Mouse (Mus musculus): Measurements from ENCODE around the gene Elavl4. TPM values are rescaled to one million over a fixed set of nuclear protein-coding genes. Genes with fewer than 3 reads are reported as not detected.
A peak's percentile ranks its signal among the peaks of the same experiment; 100 is the strongest.

Elavl4 gene
- polyA plus RNA-seq, 1 experiment from 2014 or later, result 378 TPM

GRCm38 (mm10) chr4:110217553-110217952, 134.2 kb downstream of the Elavl4 start:
- Histone ChIP-seq H3K4me2 (ENCODE audit: low read depth) (no peak overlapping the region), H3K4me1 (ENCODE audit: control insufficient read depth, insufficient read depth, low read length) (no peaks in the 10 kb centered on the region), H3K36me3 (ENCODE audit: control insufficient read depth, insufficient read depth, low read length) (no peaks in the 10 kb centered on the region), H3K4me3 (ENCODE audit: low read depth, low read length) (no peak overlapping the region), H3K27me3 (ENCODE audit: control insufficient read depth, insufficient read depth, low read length) (no peaks in the 10 kb centered on the region), H3K9ac (ENCODE audit: low read length) (no peak overlapping the region), H3K9me3 (ENCODE audit: control insufficient read depth, low read length) (no peaks in the 10 kb centered on the region), H3K27ac (ENCODE audit: low read depth, low read length) (no peak overlapping the region)
- ATAC-seq (ENCODE audit: insufficient read depth, low FRiP score, low TSS enrichment) (no peak), DNase-seq (ENCODE audit: low spot score) (no peak)
- WGBS, result 61% methylated on average over 3 of the region's 3 CpGs

GRCm38 (mm10) chr4:110214543-110214942, 137.2 kb downstream of the Elavl4 start:
- 89% methylated on average over 6 of the region's 6 CpGs for WGBS
- Histone ChIP-seq H3K36me3 (ENCODE audit: control insufficient read depth, insufficient read depth, low read length) (no peaks in the 10 kb centered on the region), H3K4me2 (ENCODE audit: low read depth) (no peak overlapping the region), H3K9ac (ENCODE audit: low read length) (no peak overlapping the region), H3K27ac (ENCODE audit: low read depth, low read length) (no peak overlapping the region), H3K4me1 (ENCODE audit: control insufficient read depth, insufficient read depth, low read length) (peaks cover 3% of the 10 kb centered on the region; the same call in 1 of the 2 replicates), H3K4me3 (ENCODE audit: low read depth, low read length) (no peak overlapping the region), H3K9me3 (ENCODE audit: control insufficient read depth, low read length) (no peaks in the 10 kb centered on the region), H3K27me3 (ENCODE audit: control insufficient read depth, insufficient read depth, low read length) (no peaks in the 10 kb centered on the region)
- no peak for ATAC-seq (ENCODE audit: insufficient read depth, low FRiP score, low TSS enrichment)
- DNase-seq (ENCODE audit: low spot score), result no peak

GRCm38 (mm10) chr4:110213666-110214065, 138.0 kb downstream of the Elavl4 start:
- H3K9ac ChIP-seq (ENCODE audit: low read length), result no peak overlapping the region
- H3K36me3 ChIP-seq (ENCODE audit: control insufficient read depth, insufficient read depth, low read length), result no peaks in the 10 kb centered on the region
- WGBS, result 49% methylated on average over 5 of the region's 5 CpGs
- no peaks in the 10 kb centered on the region for H3K27me3 ChIP-seq (ENCODE audit: control insufficient read depth, insufficient read depth, low read length)
- no peak for DNase-seq (ENCODE audit: low spot score)
- H3K4me3 ChIP-seq (ENCODE audit: low read depth, low read length), result no peak overlapping the region
- H3K9me3 ChIP-seq (ENCODE audit: control insufficient read depth, low read length), result no peaks in the 10 kb centered on the region
- no peak overlapping the region for H3K4me2 ChIP-seq (ENCODE audit: low read depth)
- no peak overlapping the region for H3K27ac ChIP-seq (ENCODE audit: low read depth, low read length)
- no peak for ATAC-seq (ENCODE audit: insufficient read depth, low FRiP score, low TSS enrichment)
- peaks cover 3% of the 10 kb centered on the region; the same call in 1 of the 2 replicates for H3K4me1 ChIP-seq (ENCODE audit: control insufficient read depth, insufficient read depth, low read length)

GRCm38 (mm10) chr4:110210246-110210645, 141.5 kb downstream of the Elavl4 start:
- WGBS, result 85% methylated on average over 5 of the region's 5 CpGs
- no peak overlapping the region for H3K4me3 ChIP-seq (ENCODE audit: low read depth, low read length)
- H3K4me2 ChIP-seq (ENCODE audit: low read depth), result no peak overlapping the region
- H3K9ac ChIP-seq (ENCODE audit: low read length), result no peak overlapping the region
- no peak for DNase-seq (ENCODE audit: low spot score)
- ATAC-seq (ENCODE audit: insufficient read depth, low FRiP score, low TSS enrichment), result no peak
- H3K4me1 ChIP-seq (ENCODE audit: control insufficient read depth, insufficient read depth, low read length), result peaks cover 3% of the 10 kb centered on the region; the same call in 1 of the 2 replicates
- H3K36me3 ChIP-seq (ENCODE audit: control insufficient read depth, insufficient read depth, low read length), result no peaks in the 10 kb centered on the region
- H3K27ac ChIP-seq (ENCODE audit: low read depth, low read length), result 0 out of 2 replicates have a peak overlapping the region, but pooled peaks have one; percentile 4
- no peaks in the 10 kb centered on the region for H3K27me3 ChIP-seq (ENCODE audit: control insufficient read depth, insufficient read depth, low read length)
- H3K9me3 ChIP-seq (ENCODE audit: control insufficient read depth, low read length), result no peaks in the 10 kb centered on the region

GRCm38 (mm10) chr4:110209613-110210012, 142.1 kb downstream of the Elavl4 start:
- 36% methylated on average over 5 of the region's 5 CpGs for WGBS
- Histone ChIP-seq H3K9ac (ENCODE audit: low read length) (no peak overlapping the region), H3K4me2 (ENCODE audit: low read depth) (no peak overlapping the region), H3K36me3 (ENCODE audit: control insufficient read depth, insufficient read depth, low read length) (no peaks in the 10 kb centered on the region), H3K9me3 (ENCODE audit: control insufficient read depth, low read length) (no peaks in the 10 kb centered on the region), H3K4me1 (ENCODE audit: control insufficient read depth, insufficient read depth, low read length) (peaks cover 3% of the 10 kb centered on the region; the same call in 1 of the 2 replicates), H3K4me3 (ENCODE audit: low read depth, low read length) (no peak overlapping the region), H3K27ac (ENCODE audit: low read depth, low read length) (0 out of 2 replicates have a peak overlapping the region, but pooled peaks have one; percentile 4), H3K27me3 (ENCODE audit: control insufficient read depth, insufficient read depth, low read length) (no peaks in the 10 kb centered on the region)
- DNase-seq (ENCODE audit: low spot score) (no peak), ATAC-seq (ENCODE audit: insufficient read depth, low FRiP score, low TSS enrichment) (0 out of 2 replicates have a peak, but pooled peaks have one; percentile 28)

GRCm38 (mm10) chr4:110201680-110202079, 150.0 kb downstream of the Elavl4 start:
- ATAC-seq (ENCODE audit: insufficient read depth, low FRiP score, low TSS enrichment), result no peak
- 77% methylated on average over 3 of the region's 3 CpGs for WGBS
- H3K9ac ChIP-seq (ENCODE audit: low read length), result no peak overlapping the region

GRCm38 (mm10) chr4:110199897-110200296, 151.8 kb downstream of the Elavl4 start:
- no peaks in the 10 kb centered on the region for H3K27me3 ChIP-seq (ENCODE audit: control insufficient read depth, insufficient read depth, low read length)
- no peaks in the 10 kb centered on the region for H3K36me3 ChIP-seq (ENCODE audit: control insufficient read depth, insufficient read depth, low read length)
- DNase-seq (ENCODE audit: low spot score), result no peak
- 92% methylated on average over 5 of the region's 5 CpGs for WGBS
- H3K27ac ChIP-seq (ENCODE audit: low read depth, low read length), result no peak overlapping the region
- no peaks in the 10 kb centered on the region for H3K9me3 ChIP-seq (ENCODE audit: control insufficient read depth, low read length)
- H3K4me2 ChIP-seq (ENCODE audit: low read depth), result no peak overlapping the region
- no peak overlapping the region for H3K4me3 ChIP-seq (ENCODE audit: low read depth, low read length)
- H3K4me1 ChIP-seq (ENCODE audit: control insufficient read depth, insufficient read depth, low read length), result no peaks in the 10 kb centered on the region
- no peak for ATAC-seq (ENCODE audit: insufficient read depth, low FRiP score, low TSS enrichment)
- no peak overlapping the region for H3K9ac ChIP-seq (ENCODE audit: low read length)

More at GRCm38 (mm10) chr4:110201680-110202079, 150.0 kb downstream of the Elavl4 start:
- Histone ChIP-seq H3K4me3 (ENCODE audit: low read depth, low read length) (no peak overlapping the region), H3K4me2 (ENCODE audit: low read depth) (no peak overlapping the region), H3K27me3 (ENCODE audit: control insufficient read depth, insufficient read depth, low read length) (no peaks in the 10 kb centered on the region), H3K27ac (ENCODE audit: low read depth, low read length) (no peak overlapping the region), H3K4me1 (ENCODE audit: control insufficient read depth, insufficient read depth, low read length) (no peaks in the 10 kb centered on the region), H3K9me3 (ENCODE audit: control insufficient read depth, low read length) (no peaks in the 10 kb centered on the region), H3K36me3 (ENCODE audit: control insufficient read depth, insufficient read depth, low read length) (no peaks in the 10 kb centered on the region)
- no peak for DNase-seq (ENCODE audit: low spot score)

GRCm38 (mm10) chr4:110198600-110198999, 153.1 kb downstream of the Elavl4 start:
- Histone ChIP-seq H3K27ac (ENCODE audit: low read depth, low read length) (no peak overlapping the region), H3K27me3 (ENCODE audit: control insufficient read depth, insufficient read depth, low read length) (no peaks in the 10 kb centered on the region), H3K4me3 (ENCODE audit: low read depth, low read length) (no peak overlapping the region), H3K9ac (ENCODE audit: low read length) (no peak overlapping the region), H3K4me2 (ENCODE audit: low read depth) (no peak overlapping the region), H3K36me3 (ENCODE audit: control insufficient read depth, insufficient read depth, low read length) (no peaks in the 10 kb centered on the region), H3K4me1 (ENCODE audit: control insufficient read depth, insufficient read depth, low read length) (no peaks in the 10 kb centered on the region), H3K9me3 (ENCODE audit: control insufficient read depth, low read length) (no peaks in the 10 kb centered on the region)
- no peak for DNase-seq (ENCODE audit: low spot score)
- ATAC-seq (ENCODE audit: insufficient read depth, low FRiP score, low TSS enrichment), result no peak
- 64% methylated on average over 2 of the region's 2 CpGs for WGBS

GRCm38 (mm10) chr4:110177263-110177662, 174.4 kb downstream of the Elavl4 start:
- H3K9me3 ChIP-seq (ENCODE audit: control insufficient read depth, low read length), result no peaks in the 10 kb centered on the region
- no peak for ATAC-seq (ENCODE audit: insufficient read depth, low FRiP score, low TSS enrichment)

More at GRCm38 (mm10) chr4:110177263-110177662, 174.4 kb downstream of the Elavl4 start:
- H3K4me1 ChIP-seq (ENCODE audit: control insufficient read depth, insufficient read depth, low read length), result no peaks in the 10 kb centered on the region
- H3K27me3 ChIP-seq (ENCODE audit: control insufficient read depth, insufficient read depth, low read length), result no peaks in the 10 kb centered on the region
- H3K36me3 ChIP-seq (ENCODE audit: control insufficient read depth, insufficient read depth, low read length), result no peaks in the 10 kb centered on the region
- no peak overlapping the region for H3K9ac ChIP-seq (ENCODE audit: low read length)
- 91% methylated on average over 2 of the region's 2 CpGs for WGBS
- H3K27ac ChIP-seq (ENCODE audit: low read depth, low read length), result no peak overlapping the region
- no peak overlapping the region for H3K4me3 ChIP-seq (ENCODE audit: low read depth, low read length)
- no peak for DNase-seq (ENCODE audit: low spot score)
- H3K4me2 ChIP-seq (ENCODE audit: low read depth), result no peak overlapping the region
